Comparison of ENCODE assay signal across 9 mouse cellular contexts in the genomic region with DNA sequence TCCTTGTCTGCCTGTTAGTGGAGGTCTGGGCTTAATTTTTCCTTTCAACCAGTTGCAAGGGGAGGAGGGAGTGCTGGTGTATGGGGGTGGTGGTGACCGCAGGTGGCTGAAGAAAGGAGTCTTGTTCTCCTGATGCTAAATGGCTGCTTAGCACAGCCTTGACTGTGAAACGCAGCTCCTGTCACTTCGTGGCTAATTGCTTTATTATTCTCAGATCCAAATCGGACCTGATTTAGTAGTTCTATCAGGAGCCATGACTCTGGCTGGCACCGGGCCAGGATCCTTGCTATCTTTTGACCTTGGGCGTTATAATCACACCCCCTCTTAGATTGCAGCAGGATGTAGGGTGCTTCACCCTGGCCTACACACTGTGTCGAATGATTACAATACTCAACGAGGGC.
DNase-seq lines count a peak whose midpoint lies in the region; ATAC-seq lines count a peak whose summit lies in the region.
"Had no signal": no experiment of that assay in that cellular context is flagged by ENCODE, and none has a peak within 500 bp of the region (broad histone marks: within the 10 kb centered on the region; RNA-seq: fewer than 3 reads in every experiment).

No protein-coding gene starts in this region.

- no peaks in the 10 kb centered on the region for H3K27me3 ChIP-seq in neural tube, embryonic 12.5 days (replicated peaks)
- no peaks in the 10 kb centered on the region for H3K27me3 ChIP-seq in forebrain, embryonic 14.5 days (replicated peaks; ENCODE audit: control insufficient read depth, insufficient read depth, low read length)
- H3K27me3 ChIP-seq in limb, embryonic 15.5 days, result no peaks in the 10 kb centered on the region

- no peaks in the 10 kb centered on the region for H3K9me3 ChIP-seq in neural tube, embryonic 12.5 days
- no peaks in the 10 kb centered on the region for H3K9me3 ChIP-seq in forebrain, embryonic 14.5 days (replicated peaks; ENCODE audit: control insufficient read depth, low read length)
- H3K9me3 ChIP-seq in limb, embryonic 15.5 days, result no peaks in the 10 kb centered on the region

- WGBS in neural tube, embryonic 12.5 days, result 51% methylated on average over 8 of the region's 8 CpGs
- 12% methylated on average over 8 of the region's 8 CpGs for WGBS in forebrain, embryonic 14.5 days
- 43% methylated on average over 8 of the region's 8 CpGs for WGBS in limb, embryonic 15.5 days

- H3K27ac ChIP-seq in neural tube, embryonic 12.5 days, result no peak overlapping the region
- no peak overlapping the region for H3K27ac ChIP-seq in forebrain, embryonic 14.5 days (ENCODE audit: low read depth, low read length)
- no peak overlapping the region for H3K27ac ChIP-seq in limb, embryonic 15.5 days

- H3K4me3 ChIP-seq in neural tube, embryonic 12.5 days, result no peak overlapping the region
- no peak overlapping the region for H3K4me3 ChIP-seq in forebrain, embryonic 14.5 days (ENCODE audit: low read depth, low read length)
- no peak overlapping the region for H3K4me3 ChIP-seq in limb, embryonic 15.5 days

- intact Hi-C loops in heart, postnatal 25 days (cut with DNase I), result no loop called here

- no peaks in the 10 kb centered on the region for H3K36me3 ChIP-seq in neural tube, embryonic 12.5 days
- H3K36me3 ChIP-seq in forebrain, embryonic 14.5 days (ENCODE audit: control insufficient read depth, insufficient read depth, low read length), result no peaks in the 10 kb centered on the region
- H3K36me3 ChIP-seq in limb, embryonic 15.5 days, result no peaks in the 10 kb centered on the region

- peak; percentile 74; the same call in 1 of the 2 replicates for ATAC-seq in neural tube, embryonic 12.5 days (ENCODE audit: low FRiP score, low read depth)
- ATAC-seq in forebrain, embryonic 14.5 days, result peak; percentile 80
- ATAC-seq in limb, embryonic 15.5 days (ENCODE audit: insufficient number of reproducible peaks, low FRiP score, low TSS enrichment, low read depth), result peak; percentile 35; the same call in 1 of the 2 replicates

- H3K9ac ChIP-seq in neural tube, embryonic 12.5 days, result no peak overlapping the region
- no peak overlapping the region for H3K9ac ChIP-seq in forebrain, embryonic 14.5 days (ENCODE audit: low read length)
- H3K9ac ChIP-seq in limb, embryonic 15.5 days, result no peak overlapping the region

- DNase-seq in cerebellum, postnatal 10 days, result peak; percentile 17 to 20
- DNase-seq in cerebellum, adult 18-20 months, result no peak
- DNase-seq in neural tube, embryonic 10.5 days (ENCODE audit: extremely low spot score, low spot score), result no peak
- DNase-seq in forebrain, embryonic 14.5 days (ENCODE audit: low spot score), result peak; percentile 58
- no peak for DNase-seq in heart, adult 9 months (ENCODE audit: low spot score in 2 of 2)
- no peak for DNase-seq in heart, postnatal 25 days (ENCODE audit: low spot score)
- DNase-seq: lung, adult 2 months had no signal

- no peak overlapping the region for H3K4me2 ChIP-seq in neural tube, embryonic 12.5 days (replicated peaks)
- no peak overlapping the region for H3K4me2 ChIP-seq in forebrain, embryonic 14.5 days (ENCODE audit: low read length)
- H3K4me2 ChIP-seq in limb, embryonic 15.5 days, result no peak overlapping the region

- no peaks in the 10 kb centered on the region for H3K4me1 ChIP-seq in neural tube, embryonic 12.5 days
- 0 out of 2 replicates have a peak, but pooled peaks cover 2% of the 10 kb centered on the region for H3K4me1 ChIP-seq in forebrain, embryonic 14.5 days (ENCODE audit: control insufficient read depth, insufficient read depth, low read length)
- no peaks in the 10 kb centered on the region for H3K4me1 ChIP-seq in limb, embryonic 15.5 days

Comparison
In these comparisons a context has a peak if more than half of its experiments do, and no peak if none do; other contexts are left out.
1. DNase-seq: peak in cerebellum, postnatal 10 days (2 of 2) and forebrain, embryonic 14.5 days (single experiment); none in cerebellum, adult 18-20 months (0 of 2), neural tube, embryonic 10.5 days (single experiment), heart, adult 9 months (0 of 2) and heart, postnatal 25 days (single experiment).
2. Peak in every context shown above with its lines, with median percentiles within 50 percentile points of each other: ATAC-seq.